Mouse (Mus musculus) embryonic facial prominence, embryonic 11.5 days (tissue): ENCODE results near the gene Mup5. TPM values are rescaled to one million over a fixed set of nuclear protein-coding genes. Genes with fewer than 3 reads are reported as not detected.

ENCODE experiments used
- polyA plus RNA-seq: library from polyadenylated mRNA; unstranded; fragments of >200 nt; fragmentation: Nextera tagmentation; extraction: Ambion mirVana; gene quantifications from 2 replicates; pipeline ENCODE4 v1.2.1, GENCODE M21; 2014

The Mup5 gene
- polyA plus RNA-seq, 1 experiment from 2014 or later = not detected

Other genes starting within 250 kb of the Mup5 start
- not detected in 2 replicates for gene Mup17, start 239.4 kb downstream of the Mup5 start, polyA plus RNA-seq
- gene Mup18, start 161.1 kb downstream of the Mup5 start, polyA plus RNA-seq = not detected in 2 replicates
- gene Mup19, start 53.0 kb downstream of the Mup5 start, polyA plus RNA-seq = not detected in 2 replicates
- gene Mup20, start 218.9 kb upstream of the Mup5 start, polyA plus RNA-seq = not detected in 2 replicates